Mouse (Mus musculus) ES-E14 (cell line): Measurements from ENCODE around the gene Artn. TPM values are rescaled to one million over a fixed set of nuclear protein-coding genes. Genes with fewer than 3 reads are reported as not detected.

Experiments used
- DNase-seq: peaks from one replicate; pipeline ENCODE4 v3.0.0-alpha.2; 2013; ENCODE audit warnings: low read depth, low spot score
- H3K27ac ChIP-seq: 2 replicates; pipeline ENCODE4 v1.5.1; 2012; ENCODE audit warnings: low read depth, mild to moderate bottlenecking, low read length, moderate library complexity, mixed read lengths; ENCODE audit not compliant: poor library complexity, insufficient read depth, severe bottlenecking
- H3K36me3 ChIP-seq: 2 replicates; pipeline ENCODE4 v1.6.1; 2012; ENCODE audit warnings: mild to moderate bottlenecking, low read length, moderate library complexity, mixed read lengths; ENCODE audit not compliant: control insufficient read depth, poor library complexity, insufficient read depth, severe bottlenecking
- H3K4me1 ChIP-seq, 2 experiments: fragments of 150-350 bp in 1 of 2; sonication (generic) in 1 of 2; 2 replicates each; pipeline ENCODE4 v1.6.1; 2012; ENCODE audit warnings: low read length in 2 of 2, mild to moderate bottlenecking in 1 of 2, mixed read lengths in 1 of 2; ENCODE audit not compliant: control insufficient read depth in 2 of 2, insufficient read depth in 2 of 2, poor library complexity in 1 of 2
- H3K4me3 ChIP-seq, 2 experiments: fragments of 150-350 bp in 1 of 2; sonication (generic) in 1 of 2; 2 replicates each; pipeline ENCODE4 v1.5.1; 2012; ENCODE audit warnings: low read length in 2 of 2, low read depth in 1 of 2, mild to moderate bottlenecking in 1 of 2, mixed read lengths in 1 of 2; ENCODE audit not compliant: insufficient read depth in 1 of 2, poor library complexity in 1 of 2, severe bottlenecking in 1 of 2
- H3K9ac ChIP-seq: 2 replicates; pipeline ENCODE4 v1.6.1; 2012; ENCODE audit warnings: low read depth, mild to moderate bottlenecking, low read length, mixed read lengths; ENCODE audit not compliant: poor library complexity, insufficient read depth, severe bottlenecking
- H3K9me3 ChIP-seq: fragments of 150-350 bp; sonication (generic); 2 replicates; pipeline ENCODE4 v1.6.1; 2012; ENCODE audit warnings: low read depth, mild to moderate bottlenecking, low read length; ENCODE audit not compliant: control insufficient read depth, insufficient read depth
- CHD2 ChIP-seq: IDR thresholded peaks from 2 replicates; pipeline ENCODE4 v1.6.1; 2014; ENCODE audit warnings: mild to moderate bottlenecking, low read depth, low read length, inconsistent platforms
- HCFC1 ChIP-seq: IDR thresholded peaks from 2 replicates; pipeline ENCODE4 v1.6.1; 2012; ENCODE audit warnings: low read length, inconsistent platforms, borderline replicate concordance; ENCODE audit not compliant: insufficient read depth
- MAFK ChIP-seq: IDR thresholded peaks from 2 replicates; pipeline ENCODE4 v1.6.1; 2014; ENCODE audit warnings: mild to moderate bottlenecking, low read depth, low read length, inconsistent platforms; ENCODE audit not compliant: insufficient read depth
- ZC3H11A ChIP-seq: IDR thresholded peaks from 2 replicates; pipeline ENCODE4 v1.6.1; 2012; ENCODE audit warnings: low read depth, mild to moderate bottlenecking, inconsistent platforms, low read length, borderline replicate concordance
- ZNF384 ChIP-seq: IDR thresholded peaks from 2 replicates; pipeline ENCODE4 v1.6.1; 2012; ENCODE audit warnings: low read depth, low read length, inconsistent platforms
- in situ Hi-C, 2 experiments: fragments of 600-800 bp; cut with MboI; formaldehyde crosslinking; loops; one replicate each; pipeline ENCODE4 v1.15.1; 2025; ENCODE audit warnings: low sequenced_read_pairs in 2 of 2, inconsistent platforms in 1 of 2; ENCODE audit not compliant: unreplicated experiment in 2 of 2
- total RNA-seq: library from RNA; depleted of rRNA; stranded (reverse); fragments of 300-350 nt; gene quantifications from 2 replicates; pipeline ENCODE4 v1.2.3, GENCODE M21; 2012; rRNA removed

Artn gene
- total RNA-seq, 1 experiment: 0.94 TPM

- Histone ChIP-seq H3K4me1 (peaks cover 0 to 16% of the 10 kb centered on the region in 2 experiments; a peak in 1 of 4 replicates), H3K36me3 (peaks cover 22% of the 10 kb centered on the region), H3K27ac (no peak within 1 kb of the TSS), H3K9me3 (no peaks in the 10 kb centered on the region), H3K9ac (peak within 1 kb of the TSS; percentile 86), H3K4me3 (peak within 1 kb of the TSS; percentile 76 to 91)
- no peak for DNase-seq
- TF ChIP-seq MAFK: no peak
- TF ChIP-seq HCFC1: no peak
- TF ChIP-seq CHD2: no peak
- TF ChIP-seq ZC3H11A: no peak
- TF ChIP-seq ZNF384: no peak
- in situ Hi-C loops: no loop called here
Observed at GRCm38 (mm10) chr4:117882701-117883691, 46.6 kb downstream of the Artn start, which contains the start of gene B4galt2. B4galt2 (minus strand) TSS chr4:117883487.

GRCm38 (mm10) chr4:117878703-117879102, 50.9 kb downstream of the Artn start:
- Histone ChIP-seq H3K36me3 (peaks cover 18% of the 10 kb centered on the region; the same call in 1 of the 2 replicates), H3K4me3 (no peak overlapping the region), H3K27ac (no peak overlapping the region), H3K9ac (no peak overlapping the region), H3K9me3 (no peaks in the 10 kb centered on the region), H3K4me1 (peaks cover 0 to 12% of the 10 kb centered on the region in 2 experiments; a peak in 1 of 4 replicates)
- no peak for DNase-seq
- in situ Hi-C loops: no loop called here
- TF ChIP-seq HCFC1 (no peak), ZC3H11A (no peak), MAFK (no peak), ZNF384 (no peak), CHD2 (no peak)

GRCm38 (mm10) chr4:117878301-117878700, 51.3 kb downstream of the Artn start:
- in situ Hi-C loops: no loop called here
- TF ChIP-seq MAFK (no peak), HCFC1 (no peak), ZC3H11A (no peak), ZNF384 (no peak), CHD2 (no peak)
- no peak overlapping the region for H3K4me3 ChIP-seq
- no peak overlapping the region for H3K9ac ChIP-seq
- H3K9me3 ChIP-seq: no peaks in the 10 kb centered on the region
- H3K36me3 ChIP-seq: peaks cover 19% of the 10 kb centered on the region; the same call in 1 of the 2 replicates
- H3K4me1 ChIP-seq: peaks cover 0 to 12% of the 10 kb centered on the region in 2 experiments; a peak in 1 of 4 replicates
- DNase-seq: no peak
- H3K27ac ChIP-seq: no peak overlapping the region

Other genes starting within 250 kb of the Artn start
- gene Dmap1, start 247.5 kb downstream of the Artn start, total RNA-seq: 53.6 and 55.5 TPM in 2 replicates
- not detected in 2 replicates for gene Gm12845, start 205.4 kb downstream of the Artn start, total RNA-seq
- 0.53 and 0.76 TPM in 2 replicates for gene Klf17, start 164.1 kb downstream of the Artn start, total RNA-seq
- 6.9 and 23.5 TPM in 2 replicates for gene Slc6a9, start 95.3 kb downstream of the Artn start, total RNA-seq
- gene Ccdc24, start 57.2 kb downstream of the Artn start, total RNA-seq: 1.0 and 3.1 TPM in 2 replicates
- 11.1 and 11.2 TPM in 2 replicates for gene B4galt2, start 46.3 kb downstream of the Artn start, total RNA-seq
- gene Atp6v0b, start 42.4 kb downstream of the Artn start, total RNA-seq: 267 and 398 TPM in 2 replicates
- gene Dph2, start 37.7 kb downstream of the Artn start, total RNA-seq: 25.1 and 36.1 TPM in 2 replicates
- gene Ipo13, start 14.8 kb downstream of the Artn start, total RNA-seq: 50.2 and 53.6 TPM in 2 replicates
- gene St3gal3, start 205.2 kb upstream of the Artn start, total RNA-seq: 10.9 and 17.1 TPM in 2 replicates